Mouse (Mus musculus) layer of hippocampus, adult 2 months (tissue): ENCODE measurements around the gene Samhd1. TPM values are rescaled to one million over a fixed set of nuclear protein-coding genes. Genes with fewer than 3 reads are reported as not detected.

Experiments used
- DNase-seq, 2 experiments: peaks; one replicate each; pipeline ENCODE4 v3.0.0; 2022; ENCODE audit warnings: low spot score in 2 of 2
- H3K27ac ChIP-seq: fragments of 200-600 bp; 2 replicates; pipeline ENCODE4 v1.8.1; 2022
- H3K4me3 ChIP-seq: fragments of 200-600 bp; 2 replicates; pipeline ENCODE4 v1.8.1; 2022; ENCODE audit warnings: mild to moderate bottlenecking
- CTCF ChIP-seq: fragments of 200-600 bp; conservative IDR thresholded peaks from 2 replicates; pipeline ENCODE4 v1.8.1; 2022; ENCODE audit warnings: antibody characterized with exemption, mild to moderate bottlenecking, moderate library complexity
- total RNA-seq, 2 experiments: library from RNA; stranded (reverse); gene quantifications; 2 replicates each; pipeline ENCODE4 v1.2.3; 2021

The Samhd1 gene
- total RNA-seq, 2 experiments from 2014 or later, result 14.3 to 16.8 TPM

GRCm38 (mm10) chr2:157148417-157148816 is 13.4 kb upstream of the Samhd1 start:
- no peak for TF ChIP-seq CTCF
- no peak overlapping the region for H3K4me3 ChIP-seq
- H3K27ac ChIP-seq, result no peak overlapping the region
- DNase-seq, result no peak

GRCm38 (mm10) chr2:157147397-157148020 is 12.4 kb upstream of the Samhd1 start:
- TF ChIP-seq CTCF, result no peak
- Histone ChIP-seq H3K4me3 (no peak overlapping the region), H3K27ac (no peak overlapping the region)
- DNase-seq, result no peak

- TF ChIP-seq CTCF, result no peak
- H3K27ac ChIP-seq, result no peak overlapping the region
- no peak for DNase-seq
- H3K4me3 ChIP-seq, result no peak overlapping the region
Measured at GRCm38 (mm10) chr2:157145173-157145572, 10.1 kb upstream of the Samhd1 start.

- Histone ChIP-seq H3K4me3 (no peak overlapping the region), H3K27ac (no peak overlapping the region)
- no peak for TF ChIP-seq CTCF
- no peak for DNase-seq
Measured at GRCm38 (mm10) chr2:157144132-157144531, 9.1 kb upstream of the Samhd1 start.

GRCm38 (mm10) chr2:157141962-157142361 is 6.9 kb upstream of the Samhd1 start:
- Histone ChIP-seq H3K27ac (no peak overlapping the region), H3K4me3 (no peak overlapping the region)
- TF ChIP-seq CTCF, result no peak
- no peak for DNase-seq

- DNase-seq, result no peak
- H3K4me3 ChIP-seq, result no peak overlapping the region
- no peak for TF ChIP-seq CTCF
- no peak overlapping the region for H3K27ac ChIP-seq
Measured at GRCm38 (mm10) chr2:157139251-157139802, 4.3 kb upstream of the Samhd1 start.

- no peak overlapping the region for H3K4me3 ChIP-seq
- no peak overlapping the region for H3K27ac ChIP-seq
- TF ChIP-seq CTCF, result no peak
- DNase-seq, result no peak
Measured at GRCm38 (mm10) chr2:157138808-157139207, 3.7 kb upstream of the Samhd1 start.

GRCm38 (mm10) chr2:157137959-157138731 is 3.1 kb upstream of the Samhd1 start:
- no peak overlapping the region for H3K4me3 ChIP-seq
- DNase-seq, result no peak
- H3K27ac ChIP-seq, result no peak overlapping the region
- no peak for TF ChIP-seq CTCF

- no peak for DNase-seq
- Histone ChIP-seq H3K27ac (no peak overlapping the region), H3K4me3 (no peak overlapping the region)
- no peak for TF ChIP-seq CTCF
Measured at GRCm38 (mm10) chr2:157136646-157137045, 1.6 kb upstream of the Samhd1 start.

- H3K27ac ChIP-seq, result no peak overlapping the region
- no peak for TF ChIP-seq CTCF
- DNase-seq, result no peak
- H3K4me3 ChIP-seq, result no peak overlapping the region
Measured at GRCm38 (mm10) chr2:157136176-157136575, 1.1 kb upstream of the Samhd1 start.

GRCm38 (mm10) chr2:157135529-157136120 is 560 bp upstream of the Samhd1 start:
- peak overlapping the region; percentile 86 for H3K27ac ChIP-seq
- H3K4me3 ChIP-seq, result peak overlapping the region; percentile 93
- DNase-seq, result no peak
- no peak for TF ChIP-seq CTCF

GRCm38 (mm10) chr2:157134479-157134931 is 560 bp downstream of the Samhd1 start:
- TF ChIP-seq CTCF, result no peak
- peak overlapping the region; percentile 93 for H3K4me3 ChIP-seq
- peak overlapping the region; percentile 86 for H3K27ac ChIP-seq
- no peak for DNase-seq

- Histone ChIP-seq H3K4me3 (peak overlapping the region; percentile 93), H3K27ac (peak overlapping the region; percentile 86; the same call in 1 of the 2 replicates)
- DNase-seq, result no peak
- TF ChIP-seq CTCF, result no peak
Measured at GRCm38 (mm10) chr2:157133769-157134478, 1.1 kb downstream of the Samhd1 start.
